Mouse (Mus musculus) intestine, embryonic 14.5 days (tissue): Measurements from ENCODE around the gene Chchd10. TPM values are rescaled to one million over a fixed set of nuclear protein-coding genes. Genes with fewer than 3 reads are reported as not detected.

Experiments used
- ATAC-seq: fragments of 200-750 bp; cut with Nextera tagmentation; replicated peaks from 2 replicates; pipeline ENCODE4 v1.8.0; 2017; ENCODE audit warnings: low read depth, moderate number of reproducible peaks, moderate TSS enrichment, moderate library complexity; ENCODE audit not compliant: low FRiP score, low TSS enrichment
- DNase-seq: peaks from one replicate; pipeline ENCODE4 v3.0.0-alpha.2; 2018; ENCODE audit warnings: low spot score
- H3K27ac ChIP-seq: fragments of 300-500 bp; sonication (generic); 2 replicates; pipeline ENCODE4 v1.5.1; 2014; ENCODE audit warnings: low read depth, mild to moderate bottlenecking, control low read depth
- H3K27me3 ChIP-seq: fragments of 300-500 bp; sonication (generic); replicated peaks from 2 replicates; pipeline ENCODE4 v1.6.1; 2014; ENCODE audit warnings: low read length, control low read depth; ENCODE audit not compliant: control insufficient read depth, insufficient read depth
- H3K36me3 ChIP-seq: fragments of 300-500 bp; sonication (generic); 2 replicates; pipeline ENCODE4 v1.6.1; 2014; ENCODE audit warnings: low read length, control low read depth; ENCODE audit not compliant: control insufficient read depth, insufficient read depth
- H3K4me1 ChIP-seq: fragments of 300-500 bp; sonication (generic); replicated peaks from 2 replicates; pipeline ENCODE4 v1.6.1; 2014; ENCODE audit warnings: low read length, control low read depth, mixed read lengths; ENCODE audit not compliant: control insufficient read depth, insufficient read depth
- H3K4me2 ChIP-seq: fragments of 300-500 bp; sonication (generic); 2 replicates; pipeline ENCODE4 v1.6.1; 2014; ENCODE audit warnings: low read length
- H3K4me3 ChIP-seq: fragments of 300-500 bp; sonication (generic); 2 replicates; pipeline ENCODE4 v1.5.1; 2014; ENCODE audit warnings: low read depth, low read length, control low read depth, mixed read lengths
- H3K9ac ChIP-seq: fragments of 300-500 bp; sonication (generic); 2 replicates; pipeline ENCODE4 v1.6.1; 2014; ENCODE audit warnings: mild to moderate bottlenecking, low read length
- H3K9me3 ChIP-seq: fragments of 300-500 bp; sonication (generic); 2 replicates; pipeline ENCODE4 v1.6.1; 2016; ENCODE audit warnings: low read length, control low read depth; ENCODE audit not compliant: control insufficient read depth
- WGBS: fragments of 180-500 bp; shearing (Covaris S2); extraction: QIAGEN DNeasy Blood & Tissue Kit; methylation state at CpG from one replicate; pipeline ENCODE4 v1.1.7; 2014; 5-methylcytosine and 5-hydroxymethylcytosine counted together
- polyA plus RNA-seq: library from polyadenylated mRNA; unstranded; fragments of >200 nt; fragmentation: Nextera tagmentation; extraction: Ambion mirVana; gene quantifications from 2 replicates; pipeline ENCODE4 v1.2.1, GENCODE M21; 2014

Gene Chchd10
- polyA plus RNA-seq, 1 experiment from 2014 or later: 123 TPM

DNA sequence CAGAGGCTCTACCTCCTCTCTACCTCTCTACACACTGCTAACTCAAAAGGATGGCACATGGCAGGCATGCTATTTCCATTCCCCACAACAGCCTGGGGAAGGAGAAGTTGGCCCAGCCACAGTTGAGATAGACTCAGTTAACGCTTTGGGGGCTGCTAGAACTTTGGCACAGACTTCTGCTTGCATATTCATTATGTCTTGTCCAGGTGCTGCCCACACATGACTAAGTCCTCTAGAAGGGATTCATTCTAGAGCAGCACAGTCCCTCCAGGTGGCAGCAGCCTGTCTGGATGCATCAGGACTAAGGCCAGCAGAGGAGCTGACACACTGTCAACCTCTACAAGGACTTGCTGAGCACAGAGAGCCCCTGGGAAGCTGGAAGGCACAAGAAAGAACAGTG lies 36.7 kb upstream of the Chchd10 start:
- Histone ChIP-seq H3K4me3 (no peak overlapping the region), H3K9ac (no peak overlapping the region), H3K27ac (no peak overlapping the region), H3K27me3 (no peaks in the 10 kb centered on the region), H3K9me3 (no peaks in the 10 kb centered on the region), H3K4me1 (peaks cover 5% of the 10 kb centered on the region; the same call in 1 of the 2 replicates), H3K4me2 (no peak overlapping the region), H3K36me3 (peaks cover 62% of the 10 kb centered on the region)
- WGBS: 96% methylated on average over 1 of the region's 1 CpGs
- DNase-seq (no peak), ATAC-seq (no peak)

DNA sequence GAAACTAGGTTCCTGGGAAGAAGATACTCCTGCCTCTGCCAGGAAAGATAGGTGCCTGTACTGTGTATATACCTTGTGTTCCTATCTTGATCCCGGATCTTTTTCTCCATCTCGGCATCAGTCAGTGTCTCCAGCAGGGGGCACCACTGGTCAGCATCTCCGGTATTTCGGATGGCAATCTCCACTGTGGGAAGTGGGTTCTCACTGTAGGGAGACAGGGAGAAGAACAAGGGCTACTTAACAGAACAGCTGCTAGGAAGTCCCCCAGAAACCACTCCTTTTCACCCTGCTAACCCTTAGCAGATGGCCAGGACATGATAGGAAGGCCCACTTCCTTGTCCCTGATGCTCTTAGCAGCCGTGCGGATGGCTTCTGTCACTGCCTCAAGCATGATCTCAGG lies 35.6 kb upstream of the Chchd10 start:
- H3K4me3 ChIP-seq: no peak overlapping the region
- no peaks in the 10 kb centered on the region for H3K9me3 ChIP-seq
- no peak overlapping the region for H3K4me2 ChIP-seq
- no peak overlapping the region for H3K27ac ChIP-seq
- H3K4me1 ChIP-seq: peaks cover 5% of the 10 kb centered on the region; the same call in 1 of the 2 replicates
- WGBS: 36% methylated on average over 6 of the region's 6 CpGs
- no peak overlapping the region for H3K9ac ChIP-seq
- H3K27me3 ChIP-seq: no peaks in the 10 kb centered on the region
- H3K36me3 ChIP-seq: peaks cover 74% of the 10 kb centered on the region
- ATAC-seq (no peak), DNase-seq (peak; percentile 89)

DNA sequence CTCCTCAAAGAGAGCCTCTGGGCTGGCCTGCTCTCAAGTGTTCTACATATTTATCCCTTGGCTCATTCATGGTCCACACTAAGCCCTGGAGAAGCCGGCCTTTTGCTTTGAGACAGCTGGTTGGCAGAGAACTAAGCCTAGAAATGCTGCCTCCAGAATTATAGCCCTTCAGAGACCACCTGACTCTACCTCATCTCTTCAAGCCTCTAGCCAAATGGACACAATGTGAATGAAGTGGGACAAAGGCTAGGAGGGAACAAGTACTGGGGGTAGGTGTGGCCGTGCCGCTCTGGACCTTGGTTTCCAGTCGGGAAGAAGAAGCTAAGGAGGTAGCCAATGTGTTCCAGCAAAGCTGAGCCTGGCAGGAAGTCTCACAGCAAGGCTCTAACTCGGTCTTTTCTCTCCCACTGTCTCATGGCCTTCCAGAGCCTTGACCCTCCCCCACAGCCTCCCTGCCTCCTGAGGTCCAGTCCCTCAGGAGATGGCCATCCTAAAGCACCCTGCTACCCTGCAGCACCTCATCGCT lies 34.8 kb upstream of the Chchd10 start:
- no peak for DNase-seq
- H3K27me3 ChIP-seq: no peaks in the 10 kb centered on the region
- peaks cover 81% of the 10 kb centered on the region for H3K36me3 ChIP-seq
- H3K27ac ChIP-seq: no peak overlapping the region
- no peak for ATAC-seq
- peaks cover 5% of the 10 kb centered on the region; the same call in 1 of the 2 replicates for H3K4me1 ChIP-seq
- WGBS: 80% methylated on average over 6 of the region's 6 CpGs
- no peak overlapping the region for H3K4me2 ChIP-seq
- no peak overlapping the region for H3K4me3 ChIP-seq
- no peak overlapping the region for H3K9ac ChIP-seq
- H3K9me3 ChIP-seq: no peaks in the 10 kb centered on the region

DNA sequence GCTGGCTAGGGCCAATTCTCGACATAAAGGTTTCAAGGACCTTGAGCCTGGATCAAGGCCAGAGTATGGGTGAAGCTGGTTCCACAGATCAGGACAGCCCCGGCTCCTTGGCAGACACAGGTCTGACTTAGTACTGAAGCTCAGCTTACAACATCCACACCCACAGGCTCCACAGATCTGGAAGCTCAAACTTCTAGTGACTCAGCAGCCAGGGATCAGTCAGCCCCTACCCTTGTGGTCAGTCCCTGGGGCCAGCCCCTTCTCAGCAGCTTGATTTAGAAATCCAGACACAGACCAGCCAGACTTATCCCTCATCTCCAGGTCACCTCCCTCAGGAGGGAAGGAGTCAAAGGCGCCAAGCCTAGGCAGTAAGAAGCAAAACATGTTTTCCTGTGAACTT lies 34.1 kb upstream of the Chchd10 start:
- Histone ChIP-seq H3K9ac (no peak overlapping the region), H3K4me3 (no peak overlapping the region), H3K27me3 (no peaks in the 10 kb centered on the region), H3K36me3 (peaks cover 89% of the 10 kb centered on the region), H3K4me1 (0 out of 2 replicates have a peak, but pooled peaks cover under 1% of the 10 kb centered on the region), H3K27ac (no peak overlapping the region), H3K4me2 (no peak overlapping the region), H3K9me3 (no peaks in the 10 kb centered on the region)
- no peak for ATAC-seq
- no peak for DNase-seq
- WGBS: 80% methylated on average over 3 of the region's 3 CpGs

DNA sequence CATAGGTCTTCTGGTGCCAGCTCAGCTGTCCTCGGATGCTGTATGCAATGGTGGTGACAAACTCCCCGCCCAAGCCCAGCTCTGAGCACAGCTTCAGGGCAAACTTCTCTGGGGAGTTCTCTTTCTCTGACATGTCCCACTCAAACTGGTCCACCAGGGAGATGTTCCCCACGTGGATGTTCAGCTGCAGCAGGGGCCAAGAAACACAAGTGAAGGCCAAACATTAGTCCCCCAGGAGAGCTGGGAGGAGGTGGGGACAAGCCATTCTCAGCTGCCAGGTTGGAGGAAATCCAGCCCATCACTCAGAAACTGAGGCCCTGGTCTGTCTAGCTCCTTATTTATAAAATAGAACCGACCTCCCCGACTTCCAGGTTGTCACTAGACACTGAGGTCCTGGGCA lies 28.5 kb upstream of the Chchd10 start:
- ATAC-seq (no peak), DNase-seq (no peak)
- Histone ChIP-seq H3K4me2 (no peak overlapping the region), H3K4me3 (no peak overlapping the region), H3K27me3 (no peaks in the 10 kb centered on the region), H3K36me3 (peaks cover 96% of the 10 kb centered on the region), H3K9me3 (no peaks in the 10 kb centered on the region), H3K4me1 (no peaks in the 10 kb centered on the region), H3K9ac (no peak overlapping the region), H3K27ac (no peak overlapping the region)
- 86% methylated on average over 5 of the region's 5 CpGs for WGBS

DNA sequence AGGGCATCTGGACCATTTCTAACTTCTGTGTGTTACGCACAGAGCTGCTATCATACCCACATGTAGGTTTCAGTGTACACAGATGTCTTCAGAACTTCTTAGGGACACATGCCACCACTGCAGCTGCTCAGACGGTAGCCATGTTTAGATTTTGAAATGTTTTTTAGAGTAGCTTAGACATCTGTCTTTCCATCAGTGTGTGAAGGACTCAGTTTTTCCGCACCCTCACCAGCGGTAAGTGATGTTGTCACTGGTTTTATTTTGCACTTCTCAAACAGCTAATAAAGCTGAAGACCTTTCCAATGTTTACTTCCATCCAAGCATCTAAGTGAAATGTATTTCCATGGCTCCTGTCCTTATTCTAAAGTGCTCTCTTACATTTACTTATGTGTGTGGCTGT lies 26.0 kb upstream of the Chchd10 start:
- Histone ChIP-seq H3K4me2 (no peak overlapping the region), H3K36me3 (peaks cover 95% of the 10 kb centered on the region), H3K9me3 (no peaks in the 10 kb centered on the region), H3K9ac (no peak overlapping the region), H3K4me3 (no peak overlapping the region), H3K27me3 (no peaks in the 10 kb centered on the region), H3K4me1 (no peaks in the 10 kb centered on the region), H3K27ac (no peak overlapping the region)
- WGBS: 91% methylated on average over 4 of the region's 4 CpGs
- ATAC-seq (no peak), DNase-seq (no peak)

DNA sequence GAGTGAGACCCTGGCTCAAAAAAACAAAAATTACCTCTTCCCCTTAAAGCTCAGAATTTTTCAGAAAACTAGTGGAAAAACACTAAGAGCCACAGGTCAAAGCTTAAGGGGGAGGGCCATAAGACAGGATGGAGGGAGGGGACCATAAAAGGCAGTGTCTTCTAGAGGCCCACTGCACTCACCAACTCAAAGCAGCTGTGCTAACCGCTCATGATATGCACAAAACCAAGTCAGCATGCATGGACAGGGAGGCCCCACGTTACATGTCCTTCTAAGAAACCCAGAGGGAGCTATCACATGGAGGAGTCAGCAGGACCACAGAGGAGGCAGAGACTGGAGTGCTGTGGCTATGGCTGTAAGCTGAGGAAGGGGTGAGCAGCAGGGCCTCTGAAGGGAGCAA lies 22.2 kb upstream of the Chchd10 start:
- H3K9me3 ChIP-seq: no peaks in the 10 kb centered on the region
- no peaks in the 10 kb centered on the region for H3K27me3 ChIP-seq
- H3K27ac ChIP-seq: no peak overlapping the region
- ATAC-seq (no peak), DNase-seq (no peak)
- no peak overlapping the region for H3K9ac ChIP-seq
- no peaks in the 10 kb centered on the region for H3K4me1 ChIP-seq
- no peak overlapping the region for H3K4me3 ChIP-seq
- 85% methylated on average over 2 of the region's 2 CpGs for WGBS
- H3K4me2 ChIP-seq: no peak overlapping the region
- H3K36me3 ChIP-seq: peaks cover 82% of the 10 kb centered on the region

DNA sequence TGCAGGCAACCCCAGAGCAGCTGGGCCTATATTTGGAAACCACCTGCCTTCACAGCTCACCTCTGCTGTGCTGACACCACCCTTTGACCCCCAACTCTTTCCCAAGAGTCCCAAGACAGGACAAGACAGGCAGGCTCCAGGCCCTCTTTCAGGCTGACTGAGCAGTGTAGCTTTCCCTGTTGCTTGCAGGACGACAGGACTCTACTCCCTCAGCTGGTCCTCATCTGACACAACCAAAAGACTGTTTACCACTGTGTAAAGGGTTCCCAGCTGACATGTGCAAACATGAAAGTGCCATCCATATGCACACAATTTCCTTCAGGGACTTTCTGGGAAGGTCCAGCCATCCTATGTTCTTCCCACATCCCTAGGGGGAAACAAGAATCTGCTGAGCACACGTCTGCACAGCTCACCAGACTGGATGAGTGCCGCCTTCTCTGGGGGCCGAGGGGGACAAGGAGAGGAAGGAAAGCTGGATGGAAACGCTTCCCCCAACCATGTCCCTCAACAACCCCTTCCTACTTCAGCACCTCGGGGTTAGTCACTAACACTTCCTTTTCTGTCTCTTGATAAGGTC lies 19.8 kb upstream of the Chchd10 start:
- peaks cover 79% of the 10 kb centered on the region for H3K36me3 ChIP-seq
- H3K27me3 ChIP-seq: no peaks in the 10 kb centered on the region
- 70% methylated on average over 6 of the region's 6 CpGs for WGBS
- ATAC-seq: no peak
- H3K4me3 ChIP-seq: no peak overlapping the region
- H3K9me3 ChIP-seq: no peaks in the 10 kb centered on the region
- 0 out of 2 replicates have a peak, but pooled peaks cover under 1% of the 10 kb centered on the region for H3K4me1 ChIP-seq
- H3K9ac ChIP-seq: no peak overlapping the region
- no peak overlapping the region for H3K27ac ChIP-seq
- no peak overlapping the region for H3K4me2 ChIP-seq
- no peak for DNase-seq

DNA sequence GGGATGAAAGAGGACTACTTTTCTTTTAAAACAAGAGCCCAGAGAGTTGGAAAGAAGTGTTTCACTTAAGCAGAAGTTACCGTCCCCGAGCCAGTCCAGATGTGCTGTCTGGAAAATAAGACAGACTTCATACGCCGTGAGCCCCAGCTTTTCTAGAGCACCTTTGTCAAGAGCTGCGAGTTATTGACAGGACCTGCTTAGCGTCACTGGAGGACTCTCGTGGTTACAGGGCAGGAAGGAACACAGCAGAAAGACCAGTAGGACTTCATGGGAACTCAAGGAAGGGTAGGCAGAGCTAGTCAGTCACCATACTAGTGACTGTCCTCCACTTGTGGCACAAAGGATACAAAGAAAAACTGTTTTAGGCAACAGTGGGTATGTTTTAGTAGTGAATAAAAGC lies 17.4 kb upstream of the Chchd10 start:
- no peaks in the 10 kb centered on the region for H3K9me3 ChIP-seq
- no peak for ATAC-seq
- H3K4me3 ChIP-seq: no peak overlapping the region
- no peak overlapping the region for H3K4me2 ChIP-seq
- H3K4me1 ChIP-seq: peaks cover 20% of the 10 kb centered on the region
- peaks cover 69% of the 10 kb centered on the region for H3K36me3 ChIP-seq
- H3K27me3 ChIP-seq: no peaks in the 10 kb centered on the region
- no peak for DNase-seq
- WGBS: 58% methylated on average over 7 of the region's 7 CpGs
- no peak overlapping the region for H3K9ac ChIP-seq
- H3K27ac ChIP-seq: no peak overlapping the region
